Mouse (Mus musculus) midbrain, embryonic 14.5 days (tissue): ENCODE measurements around the gene Tram2. TPM values are rescaled to one million over a fixed set of nuclear protein-coding genes. Genes with fewer than 3 reads are reported as not detected.

Experiments used
- ATAC-seq: fragments of 200-750 bp; cut with Nextera tagmentation; 2 replicates; pipeline ENCODE4 v1.8.0; 2017; ENCODE audit warnings: moderate number of reproducible peaks, moderate library complexity; ENCODE audit not compliant: low FRiP score, low TSS enrichment
- DNase-seq: peaks from one replicate; pipeline ENCODE4 v3.0.0-alpha.2; 2015
- H3K27ac ChIP-seq: fragments of 300-500 bp; sonication (generic); replicated peaks from 2 replicates; pipeline ENCODE4 v1.5.1; 2014; ENCODE audit warnings: mild to moderate bottlenecking, low read depth, low read length, moderate library complexity
- H3K27me3 ChIP-seq: fragments of 300-500 bp; sonication (generic); 2 replicates; pipeline ENCODE4 v1.6.1; 2014; ENCODE audit warnings: low read length, control low read depth, mixed read lengths; ENCODE audit not compliant: control insufficient read depth, insufficient read depth
- H3K36me3 ChIP-seq: fragments of 300-500 bp; sonication (generic); 2 replicates; pipeline ENCODE4 v1.6.1; 2014; ENCODE audit warnings: low read length, control low read depth; ENCODE audit not compliant: control insufficient read depth, insufficient read depth
- H3K4me1 ChIP-seq: fragments of 300-500 bp; sonication (generic); 2 replicates; pipeline ENCODE4 v1.6.1; 2014; ENCODE audit warnings: mild to moderate bottlenecking, antibody characterized with exemption, low read length, control low read depth; ENCODE audit not compliant: control insufficient read depth, insufficient read depth
- H3K4me2 ChIP-seq: fragments of 300-500 bp; sonication (generic); 2 replicates; pipeline ENCODE4 v1.6.1; 2014; ENCODE audit warnings: mild to moderate bottlenecking, low read length, moderate library complexity
- H3K4me3 ChIP-seq: fragments of 300-500 bp; sonication (generic); replicated peaks from 2 replicates; pipeline ENCODE4 v1.5.1; 2014; ENCODE audit warnings: low read depth, low read length
- H3K9ac ChIP-seq: fragments of 300-500 bp; sonication (generic); replicated peaks from 2 replicates; pipeline ENCODE4 v1.6.1; 2014; ENCODE audit warnings: mild to moderate bottlenecking, low read length, moderate library complexity
- H3K9me3 ChIP-seq: fragments of 300-500 bp; sonication (generic); 2 replicates; pipeline ENCODE4 v1.6.1; 2016; ENCODE audit warnings: low read length, control low read depth, mixed read lengths; ENCODE audit not compliant: control insufficient read depth
- WGBS: fragments of 180-500 bp; shearing (Covaris S2); extraction: QIAGEN DNeasy Blood & Tissue Kit; methylation state at CpG from one replicate; pipeline ENCODE4 v1.1.7; 2014; 5-methylcytosine and 5-hydroxymethylcytosine counted together
- polyA plus RNA-seq: library from polyadenylated mRNA; unstranded; fragments of >200 nt; fragmentation: Nextera tagmentation; extraction: Ambion mirVana; gene quantifications from 2 replicates; pipeline ENCODE4 v1.2.1, GENCODE M21; 2014

The Tram2 gene
- 1.8 and 2.7 TPM in 2 replicates for polyA plus RNA-seq

- H3K4me3 ChIP-seq, result peak within 1 kb of the TSS; percentile 53
- peaks cover 7% of the 10 kb centered on the region for H3K4me1 ChIP-seq
- peak within 1 kb of the TSS; percentile 65 for H3K9ac ChIP-seq
- no peaks in the 10 kb centered on the region for H3K9me3 ChIP-seq
- no peaks in the 10 kb centered on the region for H3K36me3 ChIP-seq
- H3K27me3 ChIP-seq, result no peaks in the 10 kb centered on the region
- H3K27ac ChIP-seq, result peak within 1 kb of the TSS; percentile 67
- peak within 1 kb of the TSS; percentile 64 for H3K4me2 ChIP-seq
- WGBS, result 1% methylated on average over 49 of the region's 52 CpGs
- peak; percentile 95 for DNase-seq
- peak; percentile 95 for ATAC-seq
These were observed at the start of gene Tram2 for GRCm38 (mm10) chr1:21079217-21079773. TSS of gene Tram2 (minus strand) at chr1:21079229.

GRCm38 (mm10) chr1:21124713-21125336 lies 45.8 kb upstream of the Tram2 start:
- Histone ChIP-seq H3K4me1 (no peaks in the 10 kb centered on the region), H3K27ac (no peak overlapping the region), H3K36me3 (no peaks in the 10 kb centered on the region), H3K4me3 (no peak overlapping the region), H3K9ac (no peak overlapping the region), H3K27me3 (no peaks in the 10 kb centered on the region), H3K9me3 (no peaks in the 10 kb centered on the region), H3K4me2 (no peak overlapping the region)
- WGBS, result 89% methylated on average over 14 of the region's 14 CpGs
- DNase-seq (no peak), ATAC-seq (no peak)

GRCm38 (mm10) chr1:21103784-21104183 lies 24.8 kb upstream of the Tram2 start:
- Histone ChIP-seq H3K27ac (no peak overlapping the region), H3K36me3 (no peaks in the 10 kb centered on the region), H3K9me3 (no peaks in the 10 kb centered on the region), H3K4me3 (no peak overlapping the region), H3K27me3 (no peaks in the 10 kb centered on the region), H3K4me2 (no peak overlapping the region), H3K4me1 (no peaks in the 10 kb centered on the region), H3K9ac (no peak overlapping the region)
- DNase-seq, result no peak
- ATAC-seq, result no peak
- WGBS, result 91% methylated on average over 4 of the region's 4 CpGs

GRCm38 (mm10) chr1:21101221-21102006 lies 22.4 kb upstream of the Tram2 start:
- 49% methylated on average over 15 of the region's 15 CpGs for WGBS
- no peak overlapping the region for H3K9ac ChIP-seq
- no peaks in the 10 kb centered on the region for H3K36me3 ChIP-seq
- H3K4me2 ChIP-seq, result no peak overlapping the region
- no peaks in the 10 kb centered on the region for H3K9me3 ChIP-seq
- ATAC-seq, result no peak
- H3K4me3 ChIP-seq, result no peak overlapping the region
- no peaks in the 10 kb centered on the region for H3K27me3 ChIP-seq
- H3K27ac ChIP-seq, result no peak overlapping the region
- peak; percentile 47 for DNase-seq
- H3K4me1 ChIP-seq, result no peaks in the 10 kb centered on the region

GRCm38 (mm10) chr1:21100726-21101125 lies 21.7 kb upstream of the Tram2 start:
- H3K27ac ChIP-seq, result no peak overlapping the region
- DNase-seq (no peak), ATAC-seq (no peak)
- no peaks in the 10 kb centered on the region for H3K4me1 ChIP-seq
- H3K4me2 ChIP-seq, result no peak overlapping the region
- WGBS, result 92% methylated on average over 4 of the region's 4 CpGs
- no peaks in the 10 kb centered on the region for H3K9me3 ChIP-seq
- no peaks in the 10 kb centered on the region for H3K27me3 ChIP-seq
- no peaks in the 10 kb centered on the region for H3K36me3 ChIP-seq
- no peak overlapping the region for H3K4me3 ChIP-seq
- no peak overlapping the region for H3K9ac ChIP-seq

- 85% methylated on average over 23 of the region's 23 CpGs for WGBS
- Histone ChIP-seq H3K27ac (no peak overlapping the region), H3K36me3 (no peaks in the 10 kb centered on the region), H3K9ac (no peak overlapping the region), H3K4me3 (no peak overlapping the region), H3K9me3 (no peaks in the 10 kb centered on the region), H3K27me3 (no peaks in the 10 kb centered on the region), H3K4me1 (no peaks in the 10 kb centered on the region), H3K4me2 (no peak overlapping the region)
- no peak for ATAC-seq
- DNase-seq, result no peak
These were observed 18.3 kb upstream of the Tram2 start for GRCm38 (mm10) chr1:21097001-21097989.

GRCm38 (mm10) chr1:21094644-21095215 lies 15.7 kb upstream of the Tram2 start:
- DNase-seq, result no peak

GRCm38 (mm10) chr1:21089661-21090117 lies 10.7 kb upstream of the Tram2 start:
- WGBS, result 83% methylated on average over 6 of the region's 6 CpGs
- no peak for ATAC-seq
- Histone ChIP-seq H3K4me1 (no peaks in the 10 kb centered on the region), H3K4me3 (no peak overlapping the region), H3K36me3 (no peaks in the 10 kb centered on the region), H3K9ac (no peak overlapping the region), H3K27ac (no peak overlapping the region), H3K4me2 (no peak overlapping the region), H3K9me3 (no peaks in the 10 kb centered on the region), H3K27me3 (no peaks in the 10 kb centered on the region)
- DNase-seq, result peak; percentile 34

More at GRCm38 (mm10) chr1:21094644-21095215, 15.7 kb upstream of the Tram2 start:
- H3K27me3 ChIP-seq, result no peaks in the 10 kb centered on the region
- no peaks in the 10 kb centered on the region for H3K9me3 ChIP-seq
- 82% methylated on average over 4 of the region's 4 CpGs for WGBS
- no peak overlapping the region for H3K4me2 ChIP-seq
- no peaks in the 10 kb centered on the region for H3K4me1 ChIP-seq
- no peak overlapping the region for H3K4me3 ChIP-seq
- no peaks in the 10 kb centered on the region for H3K36me3 ChIP-seq
- ATAC-seq, result no peak
- H3K27ac ChIP-seq, result no peak overlapping the region
- no peak overlapping the region for H3K9ac ChIP-seq
